Mouse (Mus musculus) embryonic fibroblast, embryonic 13.5 days (primary cell): Measurements from ENCODE around the gene Dcpp1.

Source experiments
- CTCF ChIP-seq: IDR thresholded peaks from 2 replicates; pipeline ENCODE4 v1.5.1; 2011; ENCODE audit warnings: mild to moderate bottlenecking, control low read depth, low read length, moderate library complexity, borderline replicate concordance; ENCODE audit not compliant: insufficient read depth
- POLR2A ChIP-seq: IDR thresholded peaks from 2 replicates; pipeline ENCODE4 v1.6.1; 2011; ENCODE audit warnings: low read depth, mild to moderate bottlenecking, control low read depth, low read length, moderate library complexity

- no peak for TF ChIP-seq CTCF
- TF ChIP-seq POLR2A = no peak
Observed at GRCm38 (mm10) chr17:23931157-23931556, 50.5 kb downstream of the Dcpp1 start.
